8 mouse cellular contexts compared by ENCODE assay signal in the genomic region with DNA sequence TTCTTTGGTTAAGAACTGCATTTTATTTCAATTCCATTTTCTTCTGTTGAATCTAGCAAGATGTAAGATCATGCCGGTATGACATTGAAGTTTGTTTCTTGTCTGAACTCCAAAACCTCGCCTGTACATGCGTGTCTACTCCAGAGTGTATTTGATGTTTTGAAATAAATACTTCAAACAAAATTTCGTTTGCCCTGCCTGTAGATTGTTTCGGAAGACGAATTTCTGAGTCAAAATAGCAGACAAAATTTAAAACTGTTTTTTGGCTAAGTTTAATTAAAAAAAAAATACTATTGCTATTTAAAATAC. TPM values are rescaled to one million over a fixed set of nuclear protein-coding genes. Genes with fewer than 3 reads are reported as not detected.
DNase-seq lines count a peak whose midpoint lies in the region; ATAC-seq lines count a peak whose summit lies in the region.

No protein-coding gene starts in this region.

- WGBS in forebrain, embryonic 11.5 days, result under 1% methylated on average over 6 of the region's 6 CpGs
- under 1% methylated on average over 6 of the region's 6 CpGs for WGBS in limb, embryonic 13.5 days
- under 1% methylated on average over 6 of the region's 6 CpGs for WGBS in stomach, embryonic 15.5 days

- H3K27me3 ChIP-seq in megakaryocyte, embryonic 14.5 days (replicated peaks), result no peaks in the 10 kb centered on the region
- no peaks in the 10 kb centered on the region for H3K27me3 ChIP-seq in forebrain, embryonic 11.5 days (ENCODE audit: control insufficient read depth, insufficient read depth, low read length)
- no peaks in the 10 kb centered on the region for H3K27me3 ChIP-seq in limb, embryonic 13.5 days
- H3K27me3 ChIP-seq in stomach, embryonic 15.5 days (replicated peaks), result no peaks in the 10 kb centered on the region

- no peak for DNase-seq in forebrain, embryonic 11.5 days (ENCODE audit: low spot score)
- no peak for DNase-seq in frontal cortex, postnatal 25 days (ENCODE audit: low spot score in 2 of 2)
- no peak for DNase-seq in right cerebral cortex, postnatal 14 days
- DNase-seq in gastrocnemius, adult 8-10 months (ENCODE audit: low spot score in 2 of 2), result no peak

- peak overlapping the region; percentile 89 for H3K4me3 ChIP-seq in megakaryocyte, embryonic 14.5 days (replicated peaks)
- peak overlapping the region; percentile 42 for H3K4me3 ChIP-seq in forebrain, embryonic 11.5 days (ENCODE audit: low read depth, low read length)
- peak overlapping the region; percentile 53 for H3K4me3 ChIP-seq in limb, embryonic 13.5 days
- peak overlapping the region; percentile 58 for H3K4me3 ChIP-seq in stomach, embryonic 15.5 days (replicated peaks)

- H3K4me1 ChIP-seq in megakaryocyte, embryonic 14.5 days, result peaks cover 42% of the 10 kb centered on the region
- H3K4me1 ChIP-seq in forebrain, embryonic 11.5 days (replicated peaks; ENCODE audit: control insufficient read depth, insufficient read depth, low read length), result 0 out of 2 replicates have a peak, but pooled peaks cover 3% of the 10 kb centered on the region
- peaks cover 4% of the 10 kb centered on the region; the same call in 1 of the 2 replicates for H3K4me1 ChIP-seq in limb, embryonic 13.5 days
- H3K4me1 ChIP-seq in stomach, embryonic 15.5 days, result 0 out of 2 replicates have a peak, but pooled peaks cover 2% of the 10 kb centered on the region

- H3K36me3 ChIP-seq in megakaryocyte, embryonic 14.5 days (replicated peaks; ENCODE audit: low read length), result no peaks in the 10 kb centered on the region
- H3K36me3 ChIP-seq in forebrain, embryonic 11.5 days (ENCODE audit: control insufficient read depth, insufficient read depth, low read length), result no peaks in the 10 kb centered on the region
- H3K36me3 ChIP-seq in limb, embryonic 13.5 days, result no peaks in the 10 kb centered on the region
- H3K36me3 ChIP-seq in stomach, embryonic 15.5 days, result no peaks in the 10 kb centered on the region

- no peak overlapping the region for H3K9ac ChIP-seq in forebrain, embryonic 11.5 days (ENCODE audit: low read length)
- peak overlapping the region; percentile 48 for H3K9ac ChIP-seq in limb, embryonic 13.5 days
- no peak overlapping the region for H3K9ac ChIP-seq in stomach, embryonic 15.5 days

- no peak overlapping the region for H3K27ac ChIP-seq in forebrain, embryonic 11.5 days (ENCODE audit: low read depth, low read length)
- H3K27ac ChIP-seq in limb, embryonic 13.5 days, result no peak overlapping the region
- 0 out of 2 replicates have a peak overlapping the region, but pooled peaks have one; percentile 31 for H3K27ac ChIP-seq in stomach, embryonic 15.5 days

- H3K4me2 ChIP-seq in forebrain, embryonic 11.5 days (ENCODE audit: low read depth, low read length, severe bottlenecking), result peak overlapping the region; percentile 86
- peak overlapping the region; percentile 68 for H3K4me2 ChIP-seq in limb, embryonic 13.5 days (replicated peaks)
- H3K4me2 ChIP-seq in stomach, embryonic 15.5 days, result peak overlapping the region; percentile 90

- H3K9me3 ChIP-seq in megakaryocyte, embryonic 14.5 days, result no peaks in the 10 kb centered on the region
- H3K9me3 ChIP-seq in forebrain, embryonic 11.5 days (ENCODE audit: control insufficient read depth, low read length), result no peaks in the 10 kb centered on the region
- no peaks in the 10 kb centered on the region for H3K9me3 ChIP-seq in limb, embryonic 13.5 days
- H3K9me3 ChIP-seq in stomach, embryonic 15.5 days, result no peaks in the 10 kb centered on the region

- ATAC-seq in megakaryocyte, adult 5-6 weeks (ENCODE audit: poor library complexity, severe bottlenecking), result no peak
- ATAC-seq in forebrain, embryonic 11.5 days (replicated peaks; ENCODE audit: low FRiP score), result no peak
- ATAC-seq in limb, embryonic 13.5 days (ENCODE audit: low FRiP score, low read depth), result 0 out of 2 replicates have a peak, but pooled peaks have one; percentile 4
- no peak for ATAC-seq in stomach, embryonic 15.5 days (ENCODE audit: insufficient read depth, low FRiP score, low read depth)

RNA-seq across cellular contexts. Expression of a gene that starts 12.6 kb away (rescaled TPM):
- 443 and 574 TPM in 2 replicates for polyA plus RNA-seq in megakaryocyte, embryonic 14.5 days (2012; ENCODE audit: insufficient read depth, low replicate concordance)
- total RNA-seq in megakaryocyte, adult 5-6 weeks (2015), result 61.7 and 63.9 TPM in 2 replicates
- 1,033 and 1,202 TPM in 2 replicates for total RNA-seq in megakaryocyte, adult 5-6 weeks (2017)
- 2.0 and 4.9 TPM in 2 replicates for polyA plus RNA-seq in forebrain, embryonic 11.5 days (2014; fragmentation: Nextera tagmentation; extraction: Ambion mirVana)
- 4.1 and 8.4 TPM in 2 replicates for polyA plus RNA-seq in limb, embryonic 13.5 days (2015; fragmentation: Nextera tagmentation; extraction: Ambion mirVana)
- 6.1 and 7.3 TPM in 2 replicates for polyA plus RNA-seq in stomach, embryonic 15.5 days (2015; fragmentation: Nextera tagmentation; extraction: Ambion mirVana)
- total RNA-seq in gastrocnemius, adult 8-10 months (2022), result 100 to 1,000 TPM; 131 to 174 (median 160) TPM

RNA-seq across cellular contexts. Expression of a gene that starts 15.5 kb away (rescaled TPM):
- 37.2 and 163 TPM in 2 replicates for polyA plus RNA-seq in megakaryocyte, embryonic 14.5 days (2012; ENCODE audit: insufficient read depth, low replicate concordance)
- total RNA-seq in megakaryocyte, adult 5-6 weeks (2015), result 61.9 and 91.1 TPM in 2 replicates
- total RNA-seq in megakaryocyte, adult 5-6 weeks (2017), result 1,786 and 1,821 TPM in 2 replicates
- polyA plus RNA-seq in forebrain, embryonic 11.5 days (2014; fragmentation: Nextera tagmentation; extraction: Ambion mirVana), result 7.7 and 9.3 TPM in 2 replicates
- polyA plus RNA-seq in limb, embryonic 13.5 days (2015; fragmentation: Nextera tagmentation; extraction: Ambion mirVana), result 9.3 and 10.0 TPM in 2 replicates
- 4.1 and 13.0 TPM in 2 replicates for polyA plus RNA-seq in stomach, embryonic 15.5 days (2015; fragmentation: Nextera tagmentation; extraction: Ambion mirVana)
- total RNA-seq in gastrocnemius, adult 8-10 months (2022), result 1 to 10 TPM in 1 of 4 experiments, not detected in 3; 1.5 TPM

RNA-seq across cellular contexts. Expression of a gene that starts 17.0 kb away (rescaled TPM):
- polyA plus RNA-seq in megakaryocyte, embryonic 14.5 days (2012; ENCODE audit: insufficient read depth, low replicate concordance), result 5.7 and 16.4 TPM in 2 replicates
- 225 and 241 TPM in 2 replicates for total RNA-seq in megakaryocyte, adult 5-6 weeks (2015)
- 441 and 668 TPM in 2 replicates for total RNA-seq in megakaryocyte, adult 5-6 weeks (2017)
- polyA plus RNA-seq in forebrain, embryonic 11.5 days (2014; fragmentation: Nextera tagmentation; extraction: Ambion mirVana), result 5.2 and 5.7 TPM in 2 replicates
- polyA plus RNA-seq in limb, embryonic 13.5 days (2015; fragmentation: Nextera tagmentation; extraction: Ambion mirVana), result 9.8 and 10.9 TPM in 2 replicates
- polyA plus RNA-seq in stomach, embryonic 15.5 days (2015; fragmentation: Nextera tagmentation; extraction: Ambion mirVana), result 6.5 and 7.3 TPM in 2 replicates
- 1 to 10 TPM in 1 of 4 experiments, under 1 TPM in 1, not detected in 2; 0.75 to 2.2 TPM for total RNA-seq in gastrocnemius, adult 8-10 months (2022)

RNA-seq across cellular contexts. Expression of a gene that starts 24.9 kb away (rescaled TPM):
- 1.4 and 2.0 TPM in 2 replicates for polyA plus RNA-seq in megakaryocyte, embryonic 14.5 days (2012; ENCODE audit: insufficient read depth, low replicate concordance)
- 32.3 and 36.5 TPM in 2 replicates for total RNA-seq in megakaryocyte, adult 5-6 weeks (2015)
- 143 and 176 TPM in 2 replicates for total RNA-seq in megakaryocyte, adult 5-6 weeks (2017)
- 0.85 and 1.2 TPM in 2 replicates for polyA plus RNA-seq in forebrain, embryonic 11.5 days (2014; fragmentation: Nextera tagmentation; extraction: Ambion mirVana)
- polyA plus RNA-seq in limb, embryonic 13.5 days (2015; fragmentation: Nextera tagmentation; extraction: Ambion mirVana), result 0.74 and 1.0 TPM in 2 replicates
- polyA plus RNA-seq in stomach, embryonic 15.5 days (2015; fragmentation: Nextera tagmentation; extraction: Ambion mirVana), result 1.0 and 1.5 TPM in 2 replicates
- 1 to 10 TPM in 2 of 4 experiments, under 1 TPM in 2; 0.82 to 1.6 (median 1.2) TPM for total RNA-seq in gastrocnemius, adult 8-10 months (2022)

RNA-seq across cellular contexts. Expression of a gene that starts 25.6 kb away (rescaled TPM):
- 7.0 TPM in 1 of 2 replicates, not detected in the other for polyA plus RNA-seq in megakaryocyte, embryonic 14.5 days (2012; ENCODE audit: insufficient read depth, low replicate concordance)
- 43.8 and 48.7 TPM in 2 replicates for total RNA-seq in megakaryocyte, adult 5-6 weeks (2015)
- 145 and 146 TPM in 2 replicates for total RNA-seq in megakaryocyte, adult 5-6 weeks (2017)
- 0.92 and 1.4 TPM in 2 replicates for polyA plus RNA-seq in forebrain, embryonic 11.5 days (2014; fragmentation: Nextera tagmentation; extraction: Ambion mirVana)
- polyA plus RNA-seq in limb, embryonic 13.5 days (2015; fragmentation: Nextera tagmentation; extraction: Ambion mirVana), result 1.5 and 1.7 TPM in 2 replicates
- polyA plus RNA-seq in stomach, embryonic 15.5 days (2015; fragmentation: Nextera tagmentation; extraction: Ambion mirVana), result 0.83 and 0.94 TPM in 2 replicates
- total RNA-seq in gastrocnemius, adult 8-10 months (2022), result 1 to 10 TPM; 3.1 to 5.0 (median 4.4) TPM

Comparison
In these comparisons a context has a peak if more than half of its experiments do, and no peak if none do; other contexts are left out.
1. RNA of a gene that starts 12.6 kb away (polyA plus RNA-seq): 443 to 574 TPM in megakaryocyte, embryonic 14.5 days; 6.1 to 7.3 TPM in stomach, embryonic 15.5 days, 2.0 to 4.9 TPM in forebrain, embryonic 11.5 days and 4.1 to 8.4 TPM in limb, embryonic 13.5 days; every median in the first group is over 10 times any median in the second.
2. Peak in every context shown above with its lines, with median percentiles within 50 percentile points of each other: H3K4me3 ChIP-seq and H3K4me2 ChIP-seq.